Mouse (Mus musculus) 3134 (cell line): ENCODE results near the gene Flii.

Experiments
- DNase-seq: peaks from one replicate; pipeline ENCODE4 v3.0.0-alpha.2; 2011; ENCODE audit warnings: low spot score; ENCODE audit not compliant: insufficient read length; ENCODE audit errors: extremely low read depth

Gene Flii

GRCm38 (mm10) chr11:60726601-60727391 is at the start of gene Flii:
TSS of gene Flii (minus strand) at chr11:60727263.
- peak; percentile 88 for DNase-seq

- DNase-seq = no peak
Measured at GRCm38 (mm10) chr11:60776107-60776828, 49.2 kb upstream of the Flii start.

- DNase-seq = no peak
Measured at GRCm38 (mm10) chr11:60775578-60775977, 48.5 kb upstream of the Flii start.

GRCm38 (mm10) chr11:60774841-60775240 is 47.8 kb upstream of the Flii start:
- no peak for DNase-seq

- no peak for DNase-seq
Measured at GRCm38 (mm10) chr11:60774158-60774689, 47.2 kb upstream of the Flii start.

- no peak for DNase-seq
Measured at GRCm38 (mm10) chr11:60772161-60772560, 45.1 kb upstream of the Flii start.

GRCm38 (mm10) chr11:60770776-60771175 is 43.7 kb upstream of the Flii start:
- no peak for DNase-seq

GRCm38 (mm10) chr11:60769322-60769721 is 42.3 kb upstream of the Flii start:
- no peak for DNase-seq

GRCm38 (mm10) chr11:60766969-60767368 is 39.9 kb upstream of the Flii start:
- DNase-seq = no peak

- DNase-seq = no peak
Measured at GRCm38 (mm10) chr11:60761681-60762080, 34.6 kb upstream of the Flii start.

- DNase-seq = no peak
Measured at GRCm38 (mm10) chr11:60755570-60755969, 28.5 kb upstream of the Flii start.

GRCm38 (mm10) chr11:60740321-60740720 is 13.3 kb upstream of the Flii start:
- no peak for DNase-seq

- DNase-seq = no peak
Measured at GRCm38 (mm10) chr11:60737450-60737849, 10.4 kb upstream of the Flii start.

- no peak for DNase-seq
Measured at GRCm38 (mm10) chr11:60736491-60736890, 9.4 kb upstream of the Flii start.

GRCm38 (mm10) chr11:60735191-60735590 is 8.1 kb upstream of the Flii start:
- DNase-seq = no peak

- DNase-seq = no peak
Measured at GRCm38 (mm10) chr11:60734206-60734605, 7.1 kb upstream of the Flii start.

- DNase-seq = no peak
Measured at GRCm38 (mm10) chr11:60731251-60731650, 4.2 kb upstream of the Flii start.

- no peak for DNase-seq
Measured at GRCm38 (mm10) chr11:60730169-60730568, 3.1 kb upstream of the Flii start.

- DNase-seq = no peak
Measured at GRCm38 (mm10) chr11:60729217-60729641, 2.2 kb upstream of the Flii start.

GRCm38 (mm10) chr11:60728260-60728761 is 1.2 kb upstream of the Flii start, which contains the start of gene Mief2:
TSS of gene Mief2 (plus strand) at chr11:60728398.
- DNase-seq = peak; percentile 96

GRCm38 (mm10) chr11:60727392-60728140 is 503 bp upstream of the Flii start:
- no peak for DNase-seq
